Comparison of ENCODE assay signal across 28 mouse cellular contexts in genomic region chr14:20622412-20622811, GRCm38 (mm10). TPM values are rescaled to one million over a fixed set of nuclear protein-coding genes. Genes with fewer than 3 reads are reported as not detected.
A peak's percentile ranks its signal among the peaks of the same experiment; 100 is the strongest.
DNase-seq lines count a peak whose midpoint lies in the region; ATAC-seq and TF ChIP-seq lines count a peak whose summit lies in the region.
"Had no signal": no experiment of that assay in that cellular context is flagged by ENCODE, and none has a peak within 500 bp of the region (broad histone marks: within the 10 kb centered on the region; RNA-seq: fewer than 3 reads in every experiment).

No protein-coding gene starts in this region.

- H3K27ac ChIP-seq in layer of hippocampus, adult 2 months: peak overlapping the region; percentile 66
- no peak overlapping the region for H3K27ac ChIP-seq in liver, embryonic 13.5 days
- no peak overlapping the region for H3K27ac ChIP-seq in liver, postnatal 0 days (ENCODE audit: low read depth)
- H3K27ac ChIP-seq: embryonic facial prominence, embryonic 13.5 days; embryonic facial prominence, embryonic 15.5 days; forebrain, embryonic 10.5 days; forebrain, embryonic 12.5 days had no signal

- peak; percentile 62; the same call in 1 of the 2 replicates for ATAC-seq in liver, embryonic 13.5 days (ENCODE audit: low read depth)
- no peak for ATAC-seq in liver, postnatal 0 days
- ATAC-seq in erythroblast, adult 5-6 weeks (replicated peaks; ENCODE audit: low FRiP score, poor library complexity, severe bottlenecking): peak; percentile 48; the same call in 1 of the 2 replicates
- ATAC-seq in erythroid progenitor cell, adult 5-6 weeks (replicated peaks; ENCODE audit: low FRiP score, poor library complexity, severe bottlenecking): peak; percentile 69; the same call in 1 of the 2 replicates
- no peak for ATAC-seq in CD4-positive, CD25-positive, alpha-beta regulatory T cell, adult 4 months
- ATAC-seq: activated CD4-positive, CD25-positive, alpha-beta regulatory T cell, adult 4 months; forebrain, embryonic 14.5 days; forebrain, embryonic 16.5 days; Patski had no signal

- 34% methylated on average over 2 of the region's 2 CpGs for WGBS in liver, embryonic 13.5 days (ENCODE audit: insufficient replicate concordance)
- 56% methylated on average over 2 of the region's 2 CpGs for WGBS in liver, postnatal 0 days (ENCODE audit: insufficient replicate concordance)

- H3K4me1 ChIP-seq in liver, embryonic 13.5 days (replicated peaks): peaks cover 19% of the 10 kb centered on the region
- peaks cover 6% of the 10 kb centered on the region; the same call in 1 of the 2 replicates for H3K4me1 ChIP-seq in liver, postnatal 0 days (ENCODE audit: insufficient read depth)
- H3K4me1 ChIP-seq: embryonic facial prominence, embryonic 15.5 days; forebrain, embryonic 12.5 days had no signal

- H3K27me3 ChIP-seq in liver, embryonic 13.5 days: no peaks in the 10 kb centered on the region
- no peaks in the 10 kb centered on the region for H3K27me3 ChIP-seq in liver, postnatal 0 days (ENCODE audit: insufficient read depth, low read length)
- H3K27me3 ChIP-seq: CH12.LX; embryonic facial prominence, embryonic 13.5 days; embryonic facial prominence, embryonic 15.5 days; forebrain, embryonic 12.5 days; Patski had no signal

- H3K4me2 ChIP-seq in liver, embryonic 13.5 days: no peak overlapping the region
- H3K4me2 ChIP-seq in liver, postnatal 0 days (ENCODE audit: low read depth, low read length): no peak overlapping the region
- H3K4me2 ChIP-seq: embryonic facial prominence, embryonic 13.5 days; embryonic facial prominence, embryonic 15.5 days; forebrain, embryonic 12.5 days had no signal

- H3K36me3 ChIP-seq in liver, embryonic 13.5 days: no peaks in the 10 kb centered on the region
- H3K36me3 ChIP-seq in liver, postnatal 0 days (replicated peaks; ENCODE audit: insufficient read depth, low read length): no peaks in the 10 kb centered on the region
- H3K36me3 ChIP-seq: embryonic facial prominence, embryonic 15.5 days; forebrain, embryonic 12.5 days; G1E had no signal

- TF ChIP-seq CTCF in layer of hippocampus, adult 2 months (conservative IDR thresholded peaks at IDR 0.05): no peak
- no peak for TF ChIP-seq CTCF in liver, postnatal 0 days (IDR thresholded peaks at IDR 0.05; ENCODE audit: low read depth)

- TF ChIP-seq EP300 in liver, postnatal 0 days (IDR thresholded peaks at IDR 0.05; ENCODE audit: low read depth): no peak

- H3K9me3 ChIP-seq in liver, embryonic 13.5 days (replicated peaks): no peaks in the 10 kb centered on the region
- H3K9me3 ChIP-seq in liver, postnatal 0 days (ENCODE audit: low read length): no peaks in the 10 kb centered on the region
- H3K9me3 ChIP-seq: embryonic facial prominence, embryonic 13.5 days; embryonic facial prominence, embryonic 15.5 days; forebrain, embryonic 10.5 days; forebrain, embryonic 12.5 days; G1E had no signal

- intact Hi-C loops in left cerebral cortex, postnatal 25 days (cut with DNase I): no loop called here

- H3K9ac ChIP-seq in liver, embryonic 13.5 days: no peak overlapping the region
- no peak overlapping the region for H3K9ac ChIP-seq in liver, postnatal 0 days (replicated peaks)
- H3K9ac ChIP-seq: embryonic facial prominence, embryonic 13.5 days; embryonic facial prominence, embryonic 15.5 days; forebrain, embryonic 12.5 days had no signal

- no peak overlapping the region for H3K4me3 ChIP-seq in layer of hippocampus, adult 2 months
- no peak overlapping the region for H3K4me3 ChIP-seq in liver, embryonic 13.5 days (replicated peaks)
- H3K4me3 ChIP-seq in liver, postnatal 0 days (ENCODE audit: low read depth, low read length): no peak overlapping the region
- H3K4me3 ChIP-seq: embryonic facial prominence, embryonic 13.5 days; embryonic facial prominence, embryonic 15.5 days; forebrain, embryonic 10.5 days; forebrain, embryonic 12.5 days had no signal

- no peak for DNase-seq in layer of hippocampus, adult 2 months (ENCODE audit: low spot score in 2 of 2)
- no peak for DNase-seq in layer of hippocampus, adult 8-10 months (ENCODE audit: low spot score in 2 of 2)
- DNase-seq in liver, embryonic 13.5 days: no peak
- no peak for DNase-seq in liver, postnatal 0 days
- DNase-seq in left cerebral cortex, postnatal 25 days (ENCODE audit: low spot score in 2 of 2): no peak
- DNase-seq: adrenal gland, adult 8-10 months; adrenal gland, postnatal 14 days; cerebellum, adult 11 months; cerebellum, adult 18-20 months; cerebellum, adult 8-10 months; cerebellum, adult 9-11 months; cerebellum, postnatal 14 days; cerebellum, postnatal 36 days; embryo, embryonic 11 days had no signal

RNA-seq across cellular contexts. Expression of gene Usp54, which starts 18.5 kb away (rescaled TPM):
- 10 to 100 TPM; 51.4 to 57.1 TPM for total RNA-seq in layer of hippocampus, adult 2 months (2021)
- 10 to 100 TPM; 53.4 to 67.8 (median 59.7) TPM for total RNA-seq in layer of hippocampus, adult 8-10 months (2022)
- 1.0 and 1.2 TPM in 2 replicates for polyA plus RNA-seq in liver, embryonic 13.5 days (2015; fragmentation: Nextera tagmentation; extraction: Ambion mirVana)
- polyA plus RNA-seq in liver, postnatal 0 days (2015; fragmentation: Nextera tagmentation; extraction: Ambion mirVana): 0.44 and 0.58 TPM in 2 replicates
- 0.58 and 1.7 TPM in 2 replicates for total RNA-seq in erythroblast, adult 5-6 weeks (2015; ENCODE audit: low replicate concordance)
- 2.0 and 3.2 TPM in 2 replicates for total RNA-seq in erythroblast, adult 5-6 weeks (2017; ENCODE audit: low replicate concordance)
- 4.0 and 8.4 TPM in 2 replicates for total RNA-seq in erythroid progenitor cell, adult 5-6 weeks (2015; ENCODE audit: low replicate concordance)
- total RNA-seq in erythroid progenitor cell, adult 5-6 weeks (2017; ENCODE audit: low replicate concordance): 4.7 and 5.5 TPM in 2 replicates
- 1 to 10 TPM; 2.1 to 2.9 TPM for polyA plus RNA-seq in CD4-positive, CD25-positive, alpha-beta regulatory T cell, adult 4 months (2017; shearing (Covaris generic))
- total RNA-seq in left cerebral cortex, postnatal 25 days (2021): 10 to 100 TPM; 38.5 to 46.7 TPM

RNA-seq across cellular contexts. Expression of gene Myoz1, which starts 33.9 kb away (rescaled TPM):
- not detected for total RNA-seq in layer of hippocampus, adult 2 months (2021)
- 1 to 10 TPM in 2 of 4 experiments, not detected in 2; 1.0 to 1.1 TPM for total RNA-seq in layer of hippocampus, adult 8-10 months (2022)
- polyA plus RNA-seq in liver, embryonic 13.5 days (2015; fragmentation: Nextera tagmentation; extraction: Ambion mirVana): 0.10 and 0.29 TPM in 2 replicates
- polyA plus RNA-seq in liver, postnatal 0 days (2015; fragmentation: Nextera tagmentation; extraction: Ambion mirVana): 0.41 and 8.8 TPM in 2 replicates
- total RNA-seq in erythroblast, adult 5-6 weeks (2015; ENCODE audit: low replicate concordance): not detected in 2 replicates
- total RNA-seq in erythroblast, adult 5-6 weeks (2017; ENCODE audit: low replicate concordance): not detected in 2 replicates
- total RNA-seq in erythroid progenitor cell, adult 5-6 weeks (2015; ENCODE audit: low replicate concordance): not detected in 2 replicates
- not detected in 2 replicates for total RNA-seq in erythroid progenitor cell, adult 5-6 weeks (2017; ENCODE audit: low replicate concordance)
- polyA plus RNA-seq in CD4-positive, CD25-positive, alpha-beta regulatory T cell, adult 4 months (2017; shearing (Covaris generic)): not detected
- total RNA-seq in left cerebral cortex, postnatal 25 days (2021): not detected
- total RNA-seq: adrenal gland, postnatal 14 days; common myeloid progenitor, adult 5-6 weeks; G1E had no signal
- polyA plus RNA-seq: activated CD4-positive, CD25-positive, alpha-beta regulatory T cell, adult 4 months; forebrain, embryonic 12.5 days; forebrain, embryonic 14.5 days; forebrain, embryonic 16.5 days; G1E; Patski had no signal

RNA-seq across cellular contexts. Expression of gene Synpo2l, which starts 45.7 kb away (rescaled TPM):
- under 1 TPM; 0.15 to 0.23 TPM for total RNA-seq in layer of hippocampus, adult 2 months (2021)
- under 1 TPM; 0.19 to 0.54 (median 0.27) TPM for total RNA-seq in layer of hippocampus, adult 8-10 months (2022)
- polyA plus RNA-seq in liver, embryonic 13.5 days (2015; fragmentation: Nextera tagmentation; extraction: Ambion mirVana): 0.41 and 0.51 TPM in 2 replicates
- 0.05 and 0.38 TPM in 2 replicates for polyA plus RNA-seq in liver, postnatal 0 days (2015; fragmentation: Nextera tagmentation; extraction: Ambion mirVana)
- total RNA-seq in erythroblast, adult 5-6 weeks (2015; ENCODE audit: low replicate concordance): not detected in 2 replicates
- total RNA-seq in erythroblast, adult 5-6 weeks (2017; ENCODE audit: low replicate concordance): not detected in 2 replicates
- not detected in 2 replicates for total RNA-seq in erythroid progenitor cell, adult 5-6 weeks (2015; ENCODE audit: low replicate concordance)
- not detected in 2 replicates for total RNA-seq in erythroid progenitor cell, adult 5-6 weeks (2017; ENCODE audit: low replicate concordance)
- polyA plus RNA-seq in CD4-positive, CD25-positive, alpha-beta regulatory T cell, adult 4 months (2017; shearing (Covaris generic)): not detected
- total RNA-seq in left cerebral cortex, postnatal 25 days (2021): under 1 TPM; 0.23 to 0.28 TPM
- polyA plus RNA-seq: activated CD4-positive, CD25-positive, alpha-beta regulatory T cell, adult 4 months had no signal

RNA-seq across cellular contexts. Expression of gene Sec24c, which starts 51.7 kb away (rescaled TPM):
- total RNA-seq in layer of hippocampus, adult 2 months (2021): 100 to 1,000 TPM; 104 to 108 TPM
- total RNA-seq in layer of hippocampus, adult 8-10 months (2022): 100 to 1,000 TPM; 107 to 130 (median 112) TPM
- 30.2 and 38.4 TPM in 2 replicates for polyA plus RNA-seq in liver, embryonic 13.5 days (2015; fragmentation: Nextera tagmentation; extraction: Ambion mirVana)
- 30.8 and 31.3 TPM in 2 replicates for polyA plus RNA-seq in liver, postnatal 0 days (2015; fragmentation: Nextera tagmentation; extraction: Ambion mirVana)
- total RNA-seq in erythroblast, adult 5-6 weeks (2015; ENCODE audit: low replicate concordance): 20.8 and 32.6 TPM in 2 replicates
- 60.1 and 67.7 TPM in 2 replicates for total RNA-seq in erythroblast, adult 5-6 weeks (2017; ENCODE audit: low replicate concordance)
- total RNA-seq in erythroid progenitor cell, adult 5-6 weeks (2015; ENCODE audit: low replicate concordance): 53.3 and 56.2 TPM in 2 replicates
- 34.0 and 80.6 TPM in 2 replicates for total RNA-seq in erythroid progenitor cell, adult 5-6 weeks (2017; ENCODE audit: low replicate concordance)
- polyA plus RNA-seq in CD4-positive, CD25-positive, alpha-beta regulatory T cell, adult 4 months (2017; shearing (Covaris generic)): 100 to 1,000 TPM; 120 to 181 TPM
- total RNA-seq in left cerebral cortex, postnatal 25 days (2021): 100 to 1,000 TPM; 110 to 113 TPM

Comparison
In these comparisons a context has a peak if more than half of its experiments do, and no peak if none do; other contexts are left out.
1. ATAC-seq: peak in liver, embryonic 13.5 days (single experiment), erythroblast, adult 5-6 weeks (single experiment) and erythroid progenitor cell, adult 5-6 weeks (single experiment); none in liver, postnatal 0 days (single experiment) and CD4-positive, CD25-positive, alpha-beta regulatory T cell, adult 4 months (single experiment).
2. RNA of gene Usp54, which starts 18.5 kb away (total RNA-seq): 53.4 to 67.8 TPM in layer of hippocampus, adult 8-10 months, 51.4 to 57.1 TPM in layer of hippocampus, adult 2 months and 38.5 to 46.7 TPM in left cerebral cortex, postnatal 25 days; 4.0 to 8.4 TPM in erythroid progenitor cell, adult 5-6 weeks and 0.58 to 3.2 TPM in erythroblast, adult 5-6 weeks; every median in the first group is over 4 times any median in the second.